Mouse (Mus musculus): ENCODE results near the gene Clec10a.

DNA sequence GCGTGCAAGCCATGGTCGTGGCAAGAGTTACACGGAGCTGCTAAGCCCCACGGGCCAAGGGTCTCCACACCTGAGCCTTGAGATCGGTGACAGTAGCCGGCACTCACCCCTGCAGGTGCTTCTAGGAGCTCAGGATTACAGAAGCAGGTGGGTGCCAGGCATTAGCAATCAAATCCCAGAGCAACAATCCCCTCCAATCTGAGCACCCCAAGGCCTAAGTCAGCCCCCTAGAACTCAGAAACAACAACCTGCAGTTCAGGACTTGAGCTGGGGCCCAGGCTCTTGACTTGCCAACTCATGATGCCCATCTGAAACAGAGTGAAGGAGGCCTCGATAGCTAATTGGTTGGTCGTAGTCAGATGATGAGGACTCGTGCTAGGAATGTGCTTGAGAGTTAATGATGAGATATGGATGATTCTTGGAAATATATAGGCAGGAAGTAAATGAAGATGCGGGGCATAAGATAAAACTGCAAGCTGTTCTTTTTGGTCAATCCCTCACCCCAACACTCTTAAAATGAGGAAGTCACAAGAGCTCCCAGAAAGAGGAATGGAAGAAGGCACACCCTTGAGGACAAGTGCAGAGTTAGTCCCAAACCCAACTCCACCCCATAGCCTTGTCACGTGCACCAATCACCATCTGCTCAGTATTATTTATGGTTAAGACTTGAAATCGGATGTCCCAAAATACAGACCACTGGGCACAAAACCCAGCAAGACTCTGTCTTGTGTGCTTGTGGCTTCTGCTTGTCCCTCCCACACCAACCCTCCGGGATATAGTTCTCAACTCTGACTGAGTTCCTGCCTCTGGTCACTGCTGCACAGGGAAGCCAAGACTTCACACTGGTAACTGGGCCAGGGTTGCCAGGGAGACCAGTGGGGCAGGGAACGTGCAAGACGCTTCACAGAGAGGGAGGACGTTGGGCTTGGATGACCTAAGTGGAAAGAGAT is 10.2 kb downstream of the Clec10a start:
- TF ChIP-seq CTCF (IDR thresholded peaks at IDR 0.05; ENCODE audit: borderline replicate concordance, control insufficient read depth, extremely low read depth, insufficient read depth, low read length, poor library complexity) (no peak), POLR2A (IDR thresholded peaks at IDR 0.05; ENCODE audit: control insufficient read depth, extremely low read depth, insufficient read depth, low read length, poor library complexity) (no peak)
